Mouse (Mus musculus) limb, embryonic 10.5 days (tissue): ENCODE data around the gene Baz2a. TPM values are rescaled to one million over a fixed set of nuclear protein-coding genes. Genes with fewer than 3 reads are reported as not detected.

Experiments used
- microRNA counts: library from miRNA; unstranded; fragments of <30 nt; microRNA quantifications from one replicate; lab custom pipeline; 2017
- microRNA-seq: library from miRNA; unstranded; fragments of <30 nt; microRNA quantifications from one replicate; pipeline ENCODE4, GENCODE M21; 2017
- polyA plus RNA-seq: library from polyadenylated mRNA; unstranded; fragments of >200 nt; fragmentation: Nextera tagmentation; extraction: Ambion mirVana; gene quantifications from 2 replicates; pipeline ENCODE4 v1.2.1, GENCODE M21; 2016

Gene Baz2a
- polyA plus RNA-seq, 1 experiment from 2014 or later: 12.3 TPM

MicroRNAs encoded within 50 kb of the gene (microRNA counts, 519-probe panel; counts per million panel counts)
- microRNA mmu-miR-677 (lab: Ali Mortazavi, UCI): 684 counts per million, percentile 72 among the panel's probes with 10 or more counts

Small RNAs within 50 kb of the gene (microRNA-seq; reads per million reads assigned to microRNA genes)
- gene Mir677: 33.4 reads per million, percentile 36 among the genes with 10 or more reads in this experiment

Other genes starting within 250 kb of the Baz2a start
- not detected in 2 replicates for gene Rdh19, start 241.6 kb upstream of the Baz2a start, polyA plus RNA-seq
- not detected in 2 replicates for gene Rdh16f2, start 225.1 kb upstream of the Baz2a start, polyA plus RNA-seq
- not detected in 2 replicates for gene Rdh7, start 202.8 kb upstream of the Baz2a start, polyA plus RNA-seq
- not detected in 2 replicates for gene Sdr9c7, start 193.1 kb upstream of the Baz2a start, polyA plus RNA-seq
- gene Hsd17b6, start 84.0 kb upstream of the Baz2a start, polyA plus RNA-seq: not detected in 2 replicates
- gene Prim1, start 76.4 kb upstream of the Baz2a start, polyA plus RNA-seq: 99.0 and 109 TPM in 2 replicates
- 898 and 1,037 TPM in 2 replicates for gene Naca, start 56.0 kb upstream of the Baz2a start, polyA plus RNA-seq
- 668 and 708 TPM in 2 replicates for gene Ptges3, start 32.6 kb upstream of the Baz2a start, polyA plus RNA-seq
- 2,336 and 2,543 TPM in 2 replicates for gene Atp5b, start 8.3 kb upstream of the Baz2a start, polyA plus RNA-seq
- 26.4 and 32.5 TPM in 2 replicates for gene Rbms2, start 88.7 kb downstream of the Baz2a start, polyA plus RNA-seq
- 1.7 and 1.9 TPM in 2 replicates for gene Gls2, start 102.9 kb downstream of the Baz2a start, polyA plus RNA-seq
- 33.3 and 34.4 TPM in 2 replicates for gene Spryd4, start 120.2 kb downstream of the Baz2a start, polyA plus RNA-seq
- 0.08 and 0.33 TPM in 2 replicates for gene Mip, start 134.3 kb downstream of the Baz2a start, polyA plus RNA-seq
- 127 and 135 TPM in 2 replicates for gene Timeless, start 140.5 kb downstream of the Baz2a start, polyA plus RNA-seq
- 0.87 and 0.90 TPM in 2 replicates for gene Apon, start 162.5 kb downstream of the Baz2a start, polyA plus RNA-seq
- not detected in 2 replicates for gene Apof, start 177.1 kb downstream of the Baz2a start, polyA plus RNA-seq
- gene Stat2, start 179.0 kb downstream of the Baz2a start, polyA plus RNA-seq: 9.3 and 11.5 TPM in 2 replicates
- not detected in 2 replicates for gene Il23a, start 207.2 kb downstream of the Baz2a start, polyA plus RNA-seq
- 37.2 and 41.8 TPM in 2 replicates for gene Pan2, start 211.8 kb downstream of the Baz2a start, polyA plus RNA-seq
- gene Cnpy2, start 230.9 kb downstream of the Baz2a start, polyA plus RNA-seq: 313 and 334 TPM in 2 replicates
- gene Cs, start 246.2 kb downstream of the Baz2a start, polyA plus RNA-seq: 248 and 251 TPM in 2 replicates